Mouse (Mus musculus) kidney, adult 8-10 months (tissue): ENCODE measurements around the gene Spin1.
"Not testable (repeated sequence)": the region's sequence is repeated elsewhere in the genome, so short reads cannot be mapped to it uniquely, and the experiment has no call there.

Experiments
- DNase-seq, 2 experiments: peaks; one replicate each; pipeline ENCODE4 v3.0.0; 2022

The Spin1 gene

DNA sequence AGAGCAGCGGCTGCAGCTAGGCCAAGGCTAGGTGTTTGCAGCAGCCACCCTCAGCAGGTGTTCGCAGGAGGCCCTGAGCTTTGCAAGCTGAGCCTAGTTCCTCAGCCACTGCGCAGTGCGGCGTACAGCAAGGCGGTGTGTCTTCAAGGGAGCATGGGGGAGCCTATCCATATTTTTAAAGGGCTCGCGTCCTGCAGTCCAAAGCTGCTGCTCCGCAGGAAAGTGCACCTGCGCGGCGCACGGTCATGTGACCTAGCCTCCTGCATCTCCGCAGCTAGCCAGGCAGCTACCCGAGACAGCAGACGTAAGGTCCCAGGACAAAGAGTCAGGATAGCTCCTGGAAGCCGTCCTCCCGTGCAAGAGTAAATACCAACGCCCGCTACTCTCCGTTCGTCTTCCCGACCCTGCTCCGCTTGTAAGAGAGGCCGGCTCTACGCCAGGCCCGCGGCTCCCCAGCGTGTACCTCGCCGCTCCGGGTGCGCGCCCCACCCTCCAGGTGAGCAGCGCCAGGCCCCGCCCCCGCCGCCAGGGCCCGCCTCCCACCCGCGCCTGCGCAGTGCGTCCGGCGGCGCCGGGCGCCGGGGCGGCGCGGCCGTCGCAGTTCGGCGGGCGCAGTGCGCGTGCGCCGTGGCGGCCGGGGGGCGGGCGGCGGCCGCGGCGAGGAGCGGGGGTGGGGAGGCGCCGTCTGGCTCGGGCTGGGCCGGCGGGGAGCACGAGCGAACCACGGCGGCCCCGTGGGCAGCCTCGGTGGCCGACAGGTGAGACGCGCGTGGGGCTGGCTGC, at the start of gene Spin1:
Spin1 (plus strand) TSS at position 648 of the 783 bp plus-strand sequence.
- DNase-seq: peak; percentile 84 to 85

- no peak for DNase-seq
Measured at GRCm38 (mm10) chr13:51051016-51051415, 49.7 kb upstream of the Spin1 start.

DNA sequence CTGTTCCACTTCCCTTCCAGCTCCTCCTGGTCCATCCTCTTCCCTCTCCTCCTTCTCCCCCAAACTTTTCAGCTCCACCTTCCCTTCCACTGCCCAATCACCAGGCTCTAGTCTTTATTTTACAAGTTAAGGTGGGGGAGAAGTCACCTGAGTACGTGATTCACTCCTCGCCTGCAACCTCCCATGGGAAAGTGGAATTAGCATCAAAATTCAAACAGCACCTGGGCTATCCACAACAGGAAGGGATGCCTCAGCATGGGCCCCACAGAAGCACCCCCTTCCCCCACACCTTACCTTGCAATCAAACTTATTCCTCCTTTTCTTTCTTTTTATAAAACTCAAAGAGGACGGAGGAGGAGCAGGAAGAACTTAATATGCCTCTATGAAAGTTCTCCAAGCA, 48.3 kb upstream of the Spin1 start:
- DNase-seq: no peak

DNA sequence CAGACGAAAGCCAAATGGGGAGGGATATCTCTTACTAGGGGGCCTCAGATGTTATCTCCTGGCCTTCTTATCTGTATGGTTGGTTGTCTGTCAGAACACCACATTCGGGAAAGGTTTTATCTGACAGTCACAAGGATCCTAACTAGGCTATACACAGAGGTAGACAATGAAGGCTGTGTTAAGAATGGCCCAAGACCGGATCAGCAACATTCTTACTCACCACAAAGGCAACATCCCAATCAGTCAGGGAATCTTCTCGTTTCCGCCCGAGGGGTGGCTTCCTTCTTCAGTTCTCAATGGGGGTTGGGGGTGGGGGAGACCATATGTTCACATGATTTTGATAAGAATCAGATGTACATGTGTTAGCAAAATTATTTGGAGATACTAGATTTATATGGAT, 37.7 kb upstream of the Spin1 start:
- DNase-seq: no peak

DNA sequence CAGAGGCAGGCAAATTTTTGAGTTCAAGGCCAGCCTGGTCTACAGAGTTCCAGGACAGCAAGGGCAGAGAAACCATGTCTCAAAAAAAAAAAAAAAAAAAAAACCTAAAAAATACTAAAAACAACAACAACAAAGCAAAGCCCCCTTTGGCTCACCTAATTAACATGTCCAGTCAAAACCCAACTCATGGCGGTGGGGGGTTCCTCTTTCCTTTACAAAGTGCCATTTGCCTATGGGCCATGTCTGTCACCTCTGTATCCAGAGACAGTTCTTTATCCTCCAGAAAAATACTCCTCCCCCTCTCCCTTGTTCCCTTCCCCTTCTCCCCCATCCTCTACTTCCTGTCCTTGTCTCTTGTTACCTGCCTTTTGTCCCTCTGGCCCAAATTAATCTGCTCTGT, 37.0 kb upstream of the Spin1 start:
- DNase-seq: no peak

DNA sequence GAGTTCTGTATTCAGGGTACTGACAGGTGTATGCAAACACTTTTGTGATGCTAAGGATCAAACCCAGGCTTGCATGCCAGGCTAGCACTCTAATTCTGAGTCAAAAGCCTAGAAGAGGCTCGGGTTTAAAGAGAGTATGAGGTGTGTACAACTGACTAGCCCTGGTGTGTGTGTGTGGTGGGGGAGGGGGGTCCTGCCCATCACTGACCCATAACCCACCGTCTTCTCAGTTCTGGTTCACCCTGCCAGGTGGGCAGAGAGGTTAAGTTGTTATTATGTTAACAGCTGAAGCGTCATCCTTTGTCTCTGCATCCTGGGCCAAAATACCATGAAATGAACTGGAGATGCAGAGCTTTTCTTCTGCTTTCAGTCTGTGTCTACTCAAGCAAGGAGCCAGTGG, 36.3 kb upstream of the Spin1 start:
- DNase-seq: no peak

GRCm38 (mm10) chr13:51071063-51071680, 29.5 kb upstream of the Spin1 start:
- DNase-seq: peak; percentile 27 to 52

- peak; percentile 77 to 89 for DNase-seq
Measured at GRCm38 (mm10) chr13:51071763-51072276, 28.9 kb upstream of the Spin1 start.

DNA sequence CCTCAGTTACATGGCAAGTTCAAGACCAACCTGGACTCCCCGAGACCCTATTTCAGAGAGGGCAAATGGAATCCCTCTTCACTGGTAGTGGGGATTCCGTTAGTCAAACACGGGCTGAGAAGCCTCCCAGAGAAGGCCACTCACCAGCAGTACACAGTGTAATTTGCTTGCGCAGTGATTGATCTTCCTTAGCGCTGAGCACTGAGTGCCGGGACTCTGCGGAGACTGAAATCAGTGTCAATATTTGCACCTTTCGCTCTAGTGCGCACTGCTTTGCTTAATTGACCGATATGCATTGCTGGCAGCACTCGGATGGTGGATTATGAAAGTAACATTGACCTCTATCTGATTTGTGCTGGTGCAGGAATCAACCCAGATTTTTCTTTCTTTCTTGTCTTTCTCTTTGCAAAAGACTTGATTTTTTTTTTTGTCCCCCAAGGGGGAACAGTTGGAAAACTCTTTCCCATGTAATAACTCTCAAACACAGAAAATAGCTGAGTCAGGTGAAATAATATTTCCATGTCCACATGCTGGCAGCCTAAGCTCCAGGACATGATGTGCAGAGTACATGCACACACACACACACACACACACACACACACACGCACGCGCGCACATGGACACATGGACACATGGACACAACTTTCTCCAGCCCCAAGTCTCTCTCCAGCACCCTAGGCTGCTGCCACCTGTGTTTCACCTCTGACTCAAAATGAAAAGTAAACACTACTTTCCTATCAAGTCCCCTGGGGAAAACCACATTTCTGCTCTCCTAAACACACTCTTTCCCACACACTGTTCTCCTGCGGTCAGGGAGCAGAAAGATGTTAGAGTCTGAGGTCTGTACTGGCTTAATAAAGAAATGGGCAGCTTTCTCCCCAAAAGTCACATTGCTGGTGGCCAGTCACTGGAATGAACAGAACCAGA, 27.5 kb upstream of the Spin1 start:
- no peak for DNase-seq

GRCm38 (mm10) chr13:51074081-51074680, 26.5 kb upstream of the Spin1 start:
- DNase-seq: no peak

- DNase-seq: peak in 1 of 2 experiments; percentile 51
Measured at GRCm38 (mm10) chr13:51076191-51076590, 24.5 kb upstream of the Spin1 start.

DNA sequence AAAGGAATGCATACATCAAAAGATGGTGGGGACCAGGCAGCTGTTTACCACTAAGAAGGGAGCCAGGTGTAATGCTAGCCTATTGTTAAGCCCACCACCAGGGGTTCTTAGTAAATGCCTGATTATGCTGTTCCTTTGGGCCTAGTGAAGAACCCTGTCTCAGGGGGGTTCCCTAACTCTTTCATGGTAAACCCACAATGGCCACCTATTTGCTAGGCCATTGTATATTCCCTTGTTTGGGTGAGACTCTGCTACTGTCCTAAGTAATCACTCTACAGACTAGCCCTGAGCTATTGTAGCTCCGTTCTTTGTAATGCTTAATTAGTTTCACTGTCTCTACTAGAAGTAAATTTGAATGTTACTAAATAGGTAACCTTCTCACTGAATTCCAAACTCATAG, 22.1 kb upstream of the Spin1 start:
- DNase-seq: not testable (repeated sequence)

- no peak for DNase-seq
Measured at GRCm38 (mm10) chr13:51080801-51081200, 19.9 kb upstream of the Spin1 start.

DNA sequence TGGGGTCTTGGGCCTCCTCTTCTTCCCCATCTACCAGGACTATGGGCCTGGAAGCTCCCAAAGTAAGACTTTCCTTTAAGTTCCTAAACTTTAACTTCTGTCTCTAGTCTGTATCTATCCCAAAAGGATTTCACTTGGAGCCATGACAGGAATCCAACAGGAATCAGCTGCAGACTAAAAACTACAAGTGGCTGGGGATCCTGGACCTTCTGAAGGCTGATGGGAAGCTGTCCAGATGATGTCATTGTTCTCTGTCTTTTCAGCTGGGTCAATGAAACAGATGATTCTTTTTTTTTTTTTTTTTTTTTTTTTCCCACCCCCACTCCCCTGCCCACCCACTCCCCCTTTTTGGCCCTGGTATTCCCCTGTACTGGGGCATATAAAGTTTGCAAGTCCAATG, 16.4 kb upstream of the Spin1 start:
- no peak for DNase-seq

DNA sequence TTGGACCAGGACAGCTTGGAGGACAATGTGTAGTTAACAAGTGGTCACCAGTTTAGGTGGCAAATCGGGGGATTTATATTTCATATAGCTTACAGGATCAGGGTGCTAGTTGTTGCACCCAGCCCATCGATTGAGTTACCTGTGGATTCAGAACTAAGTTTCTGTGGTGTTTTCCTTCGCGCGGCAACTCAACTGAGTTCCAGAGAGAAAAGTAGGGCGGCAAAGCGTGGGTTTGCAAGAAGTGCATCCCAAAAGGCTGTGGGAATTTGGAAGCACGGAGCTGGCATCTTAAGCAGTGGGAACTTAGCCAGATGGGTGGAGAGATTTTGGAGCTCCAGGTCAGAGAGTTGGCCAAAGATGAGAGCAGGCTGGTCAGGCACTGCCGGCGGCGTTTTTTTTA, 14.7 kb upstream of the Spin1 start:
- no peak for DNase-seq

- DNase-seq: no peak
Measured at GRCm38 (mm10) chr13:51087253-51087652, 13.4 kb upstream of the Spin1 start.

DNA sequence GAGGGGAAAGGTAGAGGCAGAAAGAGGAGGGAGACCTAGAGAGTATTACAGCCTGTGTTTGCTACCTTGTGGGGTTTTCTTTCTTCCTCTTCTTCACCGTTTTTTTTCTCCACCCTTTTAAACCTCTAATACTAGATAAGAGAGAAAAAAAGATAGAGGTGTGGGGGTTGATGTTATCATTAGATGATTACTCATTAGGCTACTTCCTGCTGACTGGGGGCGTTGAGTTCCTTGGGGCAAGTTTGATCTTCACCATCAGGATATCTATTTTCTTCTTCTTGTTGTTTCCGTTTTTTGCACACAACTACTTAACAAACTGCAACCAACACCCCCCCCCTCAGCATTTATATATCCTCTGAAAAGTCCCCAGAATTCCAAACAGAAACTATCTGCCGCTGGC, 12.5 kb upstream of the Spin1 start:
- no peak for DNase-seq

DNA sequence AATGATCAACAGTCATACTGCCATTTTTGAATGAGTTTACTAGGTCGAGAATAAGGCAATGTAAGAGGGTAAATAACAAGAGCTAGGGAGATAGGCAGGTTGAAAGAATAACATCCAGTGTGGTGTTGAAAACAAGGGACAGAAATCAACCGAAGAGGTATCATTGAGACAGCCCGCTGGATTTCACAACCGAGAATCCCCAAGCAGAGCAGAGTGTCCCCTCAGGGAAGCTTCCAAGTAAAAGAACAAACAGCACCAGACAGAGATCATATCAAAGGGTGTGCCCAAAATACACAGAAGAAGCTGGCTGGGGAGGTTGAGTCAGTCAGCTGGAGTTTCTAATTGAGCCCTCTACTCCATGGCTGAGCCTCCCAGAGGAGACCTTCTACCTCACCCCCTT, 11.6 kb upstream of the Spin1 start:
- no peak for DNase-seq

DNA sequence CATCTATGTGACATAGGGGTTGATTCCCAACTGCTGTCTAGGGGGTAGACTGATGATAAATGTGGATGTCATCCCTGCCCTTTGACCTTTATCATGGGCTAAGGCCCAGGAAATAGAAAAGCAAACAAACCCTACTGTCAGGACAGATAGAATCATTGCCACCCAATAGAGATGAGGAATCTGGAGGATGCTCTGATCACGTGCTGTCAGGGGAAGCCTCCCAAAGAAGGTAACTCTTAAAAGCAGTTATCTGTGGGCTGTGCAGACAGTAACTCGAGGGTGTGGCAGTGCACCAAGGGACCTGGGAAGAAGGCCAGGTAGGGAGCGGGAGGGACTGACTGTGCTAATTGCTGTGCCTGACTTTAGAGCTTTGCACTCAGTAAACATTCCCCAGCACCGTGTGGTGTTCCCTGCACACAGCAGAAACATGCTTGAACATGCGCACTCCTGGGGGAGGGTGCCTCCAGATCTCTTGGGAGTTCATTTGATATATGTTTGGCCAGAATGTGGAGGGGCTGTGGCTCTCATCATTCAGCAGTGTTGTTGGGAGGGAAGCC, 10.5 kb upstream of the Spin1 start:
- no peak for DNase-seq

GRCm38 (mm10) chr13:51093430-51093829, 7.2 kb upstream of the Spin1 start:
- peak in 1 of 2 experiments; percentile 44 for DNase-seq

- no peak for DNase-seq
Measured at GRCm38 (mm10) chr13:51094323-51095195, 6.1 kb upstream of the Spin1 start.
